Mouse (Mus musculus): Measurements from ENCODE around the gene Atp2b1. TPM values are rescaled to one million over a fixed set of nuclear protein-coding genes. Genes with fewer than 3 reads are reported as not detected.

Atp2b1 gene
- polyA plus RNA-seq, 1 experiment = 9.3 TPM

DNA sequence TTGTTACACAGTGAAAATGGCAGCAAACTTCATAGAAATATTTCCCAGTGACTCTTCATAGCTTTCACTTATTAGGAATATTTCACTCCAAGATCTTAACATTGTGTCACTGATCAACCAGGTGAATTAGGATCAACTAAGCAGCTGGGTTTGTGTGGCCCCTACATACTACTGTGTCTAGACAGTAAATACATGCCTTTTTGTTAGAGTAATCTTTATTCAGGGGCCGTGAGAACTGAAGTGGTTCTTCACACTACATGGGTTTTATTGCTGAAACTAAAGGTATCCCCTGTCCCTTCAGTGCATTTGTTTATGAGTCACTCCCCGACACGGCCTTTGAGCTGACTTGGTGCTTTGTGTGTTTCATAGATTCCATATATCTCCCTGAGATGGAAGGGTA is 56.7 kb downstream of the Atp2b1 start:
- Histone ChIP-seq H3K27ac (ENCODE audit: insufficient read depth, low read length) (no peak overlapping the region), H3K4me1 (ENCODE audit: control insufficient read depth, insufficient read depth, insufficient read length) (peaks cover 4% of the 10 kb centered on the region; the same call in 1 of the 2 replicates), H3K4me3 (ENCODE audit: extremely low read depth, insufficient read depth, insufficient read length) (no peak overlapping the region), H3K27me3 (ENCODE audit: control insufficient read depth, insufficient read depth, low read length) (no peaks in the 10 kb centered on the region), H3K36me3 (ENCODE audit: control insufficient read depth, insufficient read depth, low read length) (peaks cover 4% of the 10 kb centered on the region; the same call in 1 of the 2 replicates)
- DNase-seq (ENCODE audit: low read depth in 1 of 2, low spot score in 2 of 2) = no peak
- no peak for TF ChIP-seq CTCF (IDR thresholded peaks at IDR 0.05; ENCODE audit: extremely low read depth, insufficient read depth, insufficient read length, insufficient replicate concordance)
- TF ChIP-seq POLR2A (IDR thresholded peaks at IDR 0.05; ENCODE audit: low read depth, low read length) = no peak
- WGBS = 88% methylated on average over 3 of the region's 3 CpGs

DNA sequence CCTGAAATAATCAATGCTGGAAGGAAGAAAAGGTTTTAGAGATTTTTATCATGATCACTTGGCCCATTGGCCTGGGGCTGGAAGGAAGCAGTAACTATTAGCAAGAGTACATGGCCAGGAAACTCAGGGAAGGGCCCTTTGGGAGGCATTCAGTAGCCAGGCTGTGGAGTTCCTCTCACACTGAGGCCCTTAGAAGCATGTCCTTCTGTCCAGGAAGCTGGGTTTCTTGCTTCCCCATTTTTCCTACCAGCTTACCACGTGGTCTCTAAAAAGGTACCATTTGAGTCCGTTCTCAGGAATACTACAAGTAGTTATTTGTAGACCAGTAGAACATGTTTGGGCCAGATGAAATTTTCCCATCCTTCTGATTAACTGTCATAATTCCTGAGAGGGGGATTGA is 58.2 kb downstream of the Atp2b1 start:
- WGBS = 51% methylated on average over 2 of the region's 2 CpGs
- DNase-seq (ENCODE audit: low read depth in 1 of 2, low spot score in 2 of 2) = no peak
- Histone ChIP-seq H3K27ac (ENCODE audit: insufficient read depth, low read length) (no peak overlapping the region), H3K36me3 (ENCODE audit: control insufficient read depth, insufficient read depth, low read length) (peaks cover 4% of the 10 kb centered on the region; the same call in 1 of the 2 replicates), H3K4me1 (ENCODE audit: control insufficient read depth, insufficient read depth, insufficient read length) (peaks cover 4% of the 10 kb centered on the region; the same call in 1 of the 2 replicates), H3K27me3 (ENCODE audit: control insufficient read depth, insufficient read depth, low read length) (no peaks in the 10 kb centered on the region), H3K4me3 (ENCODE audit: extremely low read depth, insufficient read depth, insufficient read length) (no peak overlapping the region)
- TF ChIP-seq CTCF (IDR thresholded peaks at IDR 0.05; ENCODE audit: extremely low read depth, insufficient read depth, insufficient read length, insufficient replicate concordance) = no peak
- TF ChIP-seq POLR2A (IDR thresholded peaks at IDR 0.05; ENCODE audit: low read depth, low read length) = no peak

DNA sequence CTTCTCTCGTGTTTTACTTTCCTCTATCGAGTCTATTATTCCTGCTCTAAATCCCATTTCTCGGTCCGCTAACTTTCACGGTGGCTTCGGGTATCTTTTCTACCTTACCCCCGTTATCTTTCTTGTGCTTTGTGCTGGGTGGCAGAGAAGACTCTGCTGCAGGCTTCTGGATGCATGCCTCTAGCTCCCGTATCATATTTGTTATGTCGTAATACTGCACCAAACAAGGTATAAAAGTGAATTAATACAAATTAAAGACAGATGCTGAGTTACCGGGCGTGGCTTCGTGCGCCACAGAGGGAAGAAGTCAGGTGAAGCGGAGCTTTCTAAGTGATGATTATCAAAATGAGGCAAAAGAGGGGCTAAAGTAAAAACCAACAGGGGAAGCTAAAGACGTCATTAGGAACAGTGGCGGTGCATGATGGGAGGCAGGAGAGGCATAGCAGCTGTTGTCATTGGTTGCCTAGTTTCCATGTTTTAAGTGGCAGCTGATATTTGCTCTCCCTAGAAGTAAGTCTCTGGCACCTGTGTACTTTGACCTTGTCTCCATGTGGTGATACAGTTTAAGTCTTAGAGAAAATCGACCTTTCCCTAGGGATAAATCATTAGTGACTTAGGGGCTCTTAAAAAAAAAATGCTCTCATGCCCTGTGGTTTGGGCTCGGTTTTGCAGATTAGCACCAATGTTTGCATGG is 58.9 kb downstream of the Atp2b1 start:
- H3K36me3 ChIP-seq (ENCODE audit: control insufficient read depth, insufficient read depth, low read length) = peaks cover 4% of the 10 kb centered on the region; the same call in 1 of the 2 replicates
- H3K27me3 ChIP-seq (ENCODE audit: control insufficient read depth, insufficient read depth, low read length) = no peaks in the 10 kb centered on the region
- no peak for DNase-seq (ENCODE audit: low read depth in 1 of 2, low spot score in 2 of 2)
- H3K4me3 ChIP-seq (ENCODE audit: extremely low read depth, insufficient read depth, insufficient read length) = no peak overlapping the region
- TF ChIP-seq CTCF (IDR thresholded peaks at IDR 0.05; ENCODE audit: extremely low read depth, insufficient read depth, insufficient read length, insufficient replicate concordance) = no peak
- peaks cover 4% of the 10 kb centered on the region; the same call in 1 of the 2 replicates for H3K4me1 ChIP-seq (ENCODE audit: control insufficient read depth, insufficient read depth, insufficient read length)
- 92% methylated on average over 18 of the region's 18 CpGs for WGBS
- H3K27ac ChIP-seq (ENCODE audit: insufficient read depth, low read length) = no peak overlapping the region

DNA sequence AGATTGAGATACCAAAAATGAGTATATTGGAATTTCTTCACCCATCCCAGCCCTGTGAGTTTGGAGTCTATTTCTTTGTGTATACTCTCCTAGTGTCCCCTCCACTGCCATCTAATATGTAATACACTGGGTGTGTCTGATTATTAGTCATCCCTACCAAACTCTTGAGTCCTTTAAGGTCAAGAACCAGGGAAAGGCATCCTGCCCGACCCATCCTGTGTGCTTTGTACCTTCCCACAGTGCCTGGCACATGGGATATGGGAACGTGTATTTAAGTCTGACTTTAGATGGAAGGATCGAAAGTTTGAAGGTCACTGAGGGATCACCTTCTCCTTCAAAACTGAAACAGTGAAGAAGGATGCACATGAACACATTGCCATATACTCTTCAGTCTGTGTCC is 60.4 kb downstream of the Atp2b1 start:
- WGBS = 92% methylated on average over 3 of the region's 3 CpGs
- H3K36me3 ChIP-seq (ENCODE audit: control insufficient read depth, insufficient read depth, low read length) = 0 out of 2 replicates have a peak, but pooled peaks cover 2% of the 10 kb centered on the region

DNA sequence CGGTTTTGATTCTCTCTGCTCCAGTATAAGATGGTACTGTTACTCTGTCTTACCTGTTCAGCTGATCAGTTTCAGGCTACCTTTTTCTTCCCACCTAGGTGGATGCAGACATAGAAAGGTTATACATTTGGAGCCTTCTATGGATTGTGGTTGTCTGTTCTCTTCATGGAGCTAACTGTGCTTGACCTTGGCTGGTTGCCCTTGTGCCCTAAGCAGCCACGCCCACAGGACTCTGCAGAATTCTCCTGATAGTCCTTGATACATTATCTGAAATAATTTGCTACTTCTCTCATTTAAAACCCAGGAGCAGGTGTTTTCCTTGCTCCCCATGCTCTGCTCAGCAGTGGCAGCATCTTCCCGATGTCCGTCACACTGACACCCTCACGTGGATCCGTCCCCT is 61.4 kb downstream of the Atp2b1 start:
- Histone ChIP-seq H3K4me1 (ENCODE audit: control insufficient read depth, insufficient read depth, insufficient read length) (no peaks in the 10 kb centered on the region), H3K27me3 (ENCODE audit: control insufficient read depth, insufficient read depth, low read length) (no peaks in the 10 kb centered on the region), H3K36me3 (ENCODE audit: control insufficient read depth, insufficient read depth, low read length) (peaks cover 4% of the 10 kb centered on the region; the same call in 1 of the 2 replicates), H3K4me3 (ENCODE audit: extremely low read depth, insufficient read depth, insufficient read length) (no peak overlapping the region), H3K27ac (ENCODE audit: insufficient read depth, low read length) (no peak overlapping the region)
- WGBS = 88% methylated on average over 6 of the region's 6 CpGs
- no peak for DNase-seq (ENCODE audit: low read depth in 1 of 2, low spot score in 2 of 2)
- no peak for TF ChIP-seq POLR2A (IDR thresholded peaks at IDR 0.05; ENCODE audit: low read depth, low read length)

More for the DNA sequence above, 60.4 kb downstream of the Atp2b1 start:
- Histone ChIP-seq H3K27ac (ENCODE audit: insufficient read depth, low read length) (no peak overlapping the region), H3K4me1 (ENCODE audit: control insufficient read depth, insufficient read depth, insufficient read length) (no peaks in the 10 kb centered on the region), H3K27me3 (ENCODE audit: control insufficient read depth, insufficient read depth, low read length) (no peaks in the 10 kb centered on the region), H3K4me3 (ENCODE audit: extremely low read depth, insufficient read depth, insufficient read length) (no peak overlapping the region)
- TF ChIP-seq CTCF (IDR thresholded peaks at IDR 0.05; ENCODE audit: extremely low read depth, insufficient read depth, insufficient read length, insufficient replicate concordance) (no peak), POLR2A (IDR thresholded peaks at IDR 0.05; ENCODE audit: low read depth, low read length) (no peak)
- DNase-seq (ENCODE audit: low read depth in 1 of 2, low spot score in 2 of 2) = no peak

DNA sequence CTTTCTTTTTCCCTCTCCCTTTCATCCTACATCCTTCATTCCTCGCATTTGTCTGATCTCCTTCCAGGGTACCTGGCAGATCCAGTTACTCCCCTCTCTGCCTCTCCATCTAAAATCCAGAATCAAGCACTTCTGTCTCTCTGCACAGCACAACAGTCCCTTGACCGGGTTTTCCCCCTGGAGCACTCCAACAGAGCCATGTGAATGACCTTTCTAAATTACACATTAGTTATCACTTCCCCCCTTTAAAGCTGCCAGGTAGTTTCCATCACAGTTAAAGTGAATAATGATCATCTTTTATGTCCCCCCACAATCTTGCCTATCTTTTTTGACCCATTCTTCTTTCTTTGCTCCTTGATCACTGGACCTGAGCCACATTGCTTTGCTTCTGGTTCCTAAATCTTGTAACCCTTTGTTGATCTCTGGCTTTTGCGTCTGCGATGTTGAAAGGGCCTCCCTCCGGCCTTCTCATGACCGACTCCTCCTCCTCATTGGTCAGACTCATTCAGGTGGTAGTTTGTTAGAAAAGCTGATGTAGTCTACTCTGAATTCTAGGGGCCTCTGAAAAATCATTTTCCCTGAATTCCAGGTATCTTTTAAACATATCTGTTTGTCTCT is 62.8 kb downstream of the Atp2b1 start:
- no peaks in the 10 kb centered on the region for H3K27me3 ChIP-seq (ENCODE audit: control insufficient read depth, insufficient read depth, low read length)
- H3K4me3 ChIP-seq (ENCODE audit: extremely low read depth, insufficient read depth, insufficient read length) = no peak overlapping the region
- no peaks in the 10 kb centered on the region for H3K4me1 ChIP-seq (ENCODE audit: control insufficient read depth, insufficient read depth, insufficient read length)
- WGBS = 88% methylated on average over 6 of the region's 6 CpGs
- H3K36me3 ChIP-seq (ENCODE audit: control insufficient read depth, insufficient read depth, low read length) = peaks cover 4% of the 10 kb centered on the region; the same call in 1 of the 2 replicates
- no peak overlapping the region for H3K27ac ChIP-seq (ENCODE audit: insufficient read depth, low read length)
- TF ChIP-seq CTCF (IDR thresholded peaks at IDR 0.05; ENCODE audit: extremely low read depth, insufficient read depth, insufficient read length, insufficient replicate concordance) (no peak), POLR2A (IDR thresholded peaks at IDR 0.05; ENCODE audit: low read depth, low read length) (no peak)
- DNase-seq (ENCODE audit: low read depth in 1 of 2, low spot score in 2 of 2) = no peak

DNA sequence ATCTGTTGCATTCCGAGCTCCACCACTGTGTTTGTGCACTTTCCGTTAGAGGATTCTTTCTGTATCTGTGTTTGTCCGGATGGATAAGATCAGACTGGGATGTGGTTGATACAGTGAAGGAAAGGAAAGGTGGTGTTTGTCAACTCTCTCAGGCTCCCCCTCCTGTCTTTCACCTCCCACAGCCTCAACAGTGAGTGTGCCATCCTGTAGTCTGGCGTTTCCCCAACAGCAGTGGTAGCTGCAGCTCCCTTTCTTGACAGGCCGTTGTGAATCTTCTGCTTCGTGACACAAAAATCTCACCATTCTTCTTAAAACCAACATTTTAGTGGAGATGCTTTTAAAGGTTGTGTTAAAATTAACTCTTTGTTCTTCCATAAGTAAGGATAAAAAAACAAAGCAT is 64.6 kb downstream of the Atp2b1 start:
- DNase-seq (ENCODE audit: low read depth in 1 of 2, low spot score in 2 of 2) = no peak
- no peaks in the 10 kb centered on the region for H3K27me3 ChIP-seq (ENCODE audit: control insufficient read depth, insufficient read depth, low read length)
- no peak overlapping the region for H3K27ac ChIP-seq (ENCODE audit: insufficient read depth, low read length)
- 93% methylated on average over 6 of the region's 6 CpGs for WGBS
- peaks cover 5% of the 10 kb centered on the region; the same call in 1 of the 2 replicates for H3K36me3 ChIP-seq (ENCODE audit: control insufficient read depth, insufficient read depth, low read length)
- TF ChIP-seq CTCF (IDR thresholded peaks at IDR 0.05; ENCODE audit: extremely low read depth, insufficient read depth, insufficient read length, insufficient replicate concordance) (no peak), POLR2A (IDR thresholded peaks at IDR 0.05; ENCODE audit: low read depth, low read length) (no peak)
- H3K4me1 ChIP-seq (ENCODE audit: control insufficient read depth, insufficient read depth, insufficient read length) = no peaks in the 10 kb centered on the region
- H3K4me3 ChIP-seq (ENCODE audit: extremely low read depth, insufficient read depth, insufficient read length) = no peak overlapping the region

Data from spleen, adult 2 months (tissue).